14 mouse cellular contexts compared by ENCODE assay signal in the genomic region with DNA sequence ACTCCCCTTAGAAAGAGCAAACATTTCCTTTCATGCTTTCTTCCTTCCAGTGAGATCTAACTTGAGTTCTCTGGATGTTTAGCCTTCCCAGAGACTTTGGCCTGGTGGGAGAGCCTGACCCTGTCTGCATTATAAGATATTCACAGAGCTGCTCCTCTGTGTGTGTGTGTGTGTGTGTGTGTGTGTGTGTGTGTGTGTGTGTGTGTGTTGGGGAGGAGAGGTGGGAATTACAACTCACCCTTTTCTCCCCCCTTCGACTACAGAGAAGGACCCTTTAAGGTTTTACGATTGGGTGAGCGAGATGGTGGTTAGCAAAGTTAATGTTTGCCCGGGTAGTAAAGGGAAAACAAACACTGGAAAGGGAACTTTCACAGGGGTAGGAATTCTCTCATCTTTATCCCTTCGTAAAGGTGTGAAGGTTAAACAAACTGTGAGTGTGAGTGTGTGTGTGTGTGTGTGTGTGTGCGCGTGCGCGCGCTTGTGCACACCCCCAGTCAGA.
A peak's percentile ranks its signal among the peaks of the same experiment; 100 is the strongest.
DNase-seq lines count a peak whose midpoint lies in the region; ATAC-seq lines count a peak whose summit lies in the region.
"Had no signal": no experiment of that assay in that cellular context is flagged by ENCODE, and none has a peak within 500 bp of the region (broad histone marks: within the 10 kb centered on the region; RNA-seq: fewer than 3 reads in every experiment).

No protein-coding gene starts in this region.

- peak; percentile 54 for ATAC-seq in intestine, embryonic 14.5 days (replicated peaks; ENCODE audit: low FRiP score, low TSS enrichment, low read depth)
- ATAC-seq in kidney, embryonic 15.5 days (replicated peaks; ENCODE audit: low FRiP score), result peak; percentile 70
- ATAC-seq in liver, embryonic 16.5 days (ENCODE audit: low read depth), result peak; percentile 67
- no peak for ATAC-seq in inflammation-experienced regulatory T-cells, adult 6 months
- ATAC-seq: activated CD4-positive, CD25-positive, alpha-beta regulatory T cell, adult 4 months had no signal

- H3K27me3 ChIP-seq in intestine, embryonic 14.5 days (replicated peaks; ENCODE audit: control insufficient read depth, insufficient read depth, low read length), result no peaks in the 10 kb centered on the region
- H3K27me3 ChIP-seq in kidney, embryonic 15.5 days, result no peaks in the 10 kb centered on the region
- no peaks in the 10 kb centered on the region for H3K27me3 ChIP-seq in liver, embryonic 16.5 days (ENCODE audit: control insufficient read depth, insufficient read depth, low read depth, low read length)
- H3K27me3 ChIP-seq: megakaryocyte, embryonic 14.5 days had no signal

- H3K36me3 ChIP-seq in intestine, embryonic 14.5 days (ENCODE audit: control insufficient read depth, insufficient read depth, low read length), result no peaks in the 10 kb centered on the region
- H3K36me3 ChIP-seq in kidney, embryonic 15.5 days, result 0 out of 2 replicates have a peak, but pooled peaks cover 8% of the 10 kb centered on the region
- H3K36me3 ChIP-seq in liver, embryonic 16.5 days (ENCODE audit: control insufficient read depth, insufficient read depth), result no peaks in the 10 kb centered on the region

- H3K9me3 ChIP-seq in intestine, embryonic 14.5 days (ENCODE audit: control insufficient read depth, low read length), result no peaks in the 10 kb centered on the region
- no peaks in the 10 kb centered on the region for H3K9me3 ChIP-seq in kidney, embryonic 15.5 days (replicated peaks)
- no peaks in the 10 kb centered on the region for H3K9me3 ChIP-seq in liver, embryonic 16.5 days (replicated peaks; ENCODE audit: control insufficient read depth, low read length)

- intact Hi-C loops in gastrocnemius, postnatal 36 days (cut with DNase I), result no loop called here

- no peak overlapping the region for H3K4me2 ChIP-seq in intestine, embryonic 14.5 days (ENCODE audit: low read length)
- peak overlapping the region; percentile 32 for H3K4me2 ChIP-seq in kidney, embryonic 15.5 days
- peak overlapping the region; percentile 20; the same call in 1 of the 2 replicates for H3K4me2 ChIP-seq in liver, embryonic 16.5 days (ENCODE audit: low read depth, low read length)

- H3K4me3 ChIP-seq in intestine, embryonic 14.5 days (ENCODE audit: low read depth, low read length), result no peak overlapping the region
- H3K4me3 ChIP-seq in kidney, embryonic 15.5 days (replicated peaks), result no peak overlapping the region
- no peak overlapping the region for H3K4me3 ChIP-seq in liver, embryonic 16.5 days (ENCODE audit: low read depth, low read length)
- H3K4me3 ChIP-seq: megakaryocyte, embryonic 14.5 days had no signal

- WGBS in intestine, embryonic 14.5 days, result 49% methylated on average over 10 of the region's 10 CpGs
- WGBS in kidney, embryonic 15.5 days, result 25% methylated on average over 10 of the region's 10 CpGs
- WGBS in liver, embryonic 16.5 days (ENCODE audit: insufficient replicate concordance), result 81% methylated on average over 10 of the region's 10 CpGs

- peaks cover 19% of the 10 kb centered on the region for H3K4me1 ChIP-seq in intestine, embryonic 14.5 days (replicated peaks; ENCODE audit: control insufficient read depth, insufficient read depth, low read length)
- H3K4me1 ChIP-seq in kidney, embryonic 15.5 days, result peaks cover 58% of the 10 kb centered on the region
- H3K4me1 ChIP-seq in liver, embryonic 16.5 days (ENCODE audit: control insufficient read depth, low read depth, low read length), result peaks cover 6% of the 10 kb centered on the region; the same call in 1 of the 2 replicates

- peak overlapping the region; percentile 47; the same call in 1 of the 2 replicates for H3K27ac ChIP-seq in intestine, embryonic 14.5 days (ENCODE audit: low read depth)
- peak overlapping the region; percentile 92 for H3K27ac ChIP-seq in kidney, embryonic 15.5 days
- H3K27ac ChIP-seq in liver, embryonic 16.5 days (ENCODE audit: low read length), result peak overlapping the region; percentile 73

- no peak overlapping the region for H3K9ac ChIP-seq in intestine, embryonic 14.5 days (ENCODE audit: low read length)
- H3K9ac ChIP-seq in kidney, embryonic 15.5 days, result no peak overlapping the region
- no peak overlapping the region for H3K9ac ChIP-seq in liver, embryonic 16.5 days (ENCODE audit: low read depth, low read length)

- peak; percentile 62 for DNase-seq in kidney, adult 18-20 months
- no peak for DNase-seq in kidney, postnatal 10 days
- no peak for DNase-seq in intestine, embryonic 14.5 days (ENCODE audit: low spot score)
- DNase-seq in adipocyte (ENCODE audit: low spot score), result no peak
- DNase-seq in gastrocnemius, postnatal 36 days, result no peak
- DNase-seq: cerebellum, adult 18-20 months; heart, postnatal 4 days; left cerebral cortex, postnatal 4 days; right cerebral cortex, postnatal 25 days had no signal
